ENCODE assay signal across 8 mouse cellular contexts in genomic region chr8:119666219-119666951, GRCm38 (mm10). TPM values are rescaled to one million over a fixed set of nuclear protein-coding genes. Genes with fewer than 3 reads are reported as not detected.
A peak's percentile ranks its signal among the peaks of the same experiment; 100 is the strongest.
DNase-seq lines count a peak whose midpoint lies in the region; ATAC-seq lines count a peak whose summit lies in the region.
"Had no signal": no experiment of that assay in that cellular context is flagged by ENCODE, and none has a peak within 500 bp of the region (broad histone marks: within the 10 kb centered on the region; RNA-seq: fewer than 3 reads in every experiment).

Gene Wfdc1 (plus strand): TSS chr8:119666365.

- no peaks in the 10 kb centered on the region; the same call in 1 of the 2 replicates for H3K27me3 ChIP-seq in heart, embryonic 11.5 days (ENCODE audit: control insufficient read depth, insufficient read depth, low read length)
- no peaks in the 10 kb centered on the region for H3K27me3 ChIP-seq in lung, embryonic 15.5 days

- peaks cover 21% of the 10 kb centered on the region for H3K4me1 ChIP-seq in heart, embryonic 11.5 days (ENCODE audit: control insufficient read depth, insufficient read depth, low read length)
- peaks cover 42% of the 10 kb centered on the region for H3K4me1 ChIP-seq in lung, embryonic 15.5 days

- H3K4me2 ChIP-seq in heart, embryonic 11.5 days, result peak within 1 kb of the TSS; percentile 43
- peak within 1 kb of the TSS; percentile 31; the same call in 1 of the 2 replicates for H3K4me2 ChIP-seq in lung, embryonic 15.5 days

- peak; percentile 67 for DNase-seq in MN1 (ENCODE audit: low spot score)
- peak; percentile 60 for DNase-seq in Muller cell, postnatal 12 days (ENCODE audit: inconsistent ontology term)
- no peak for DNase-seq in layer of hippocampus, adult 18-20 months (ENCODE audit: low spot score in 2 of 2)
- DNase-seq in frontal cortex, postnatal 25 days (ENCODE audit: low spot score in 2 of 2), result no peak
- no peak for DNase-seq in thymus, adult 18-20 months

- no peaks in the 10 kb centered on the region for H3K9me3 ChIP-seq in heart, embryonic 11.5 days (replicated peaks; ENCODE audit: control insufficient read depth, low read length)
- no peaks in the 10 kb centered on the region for H3K9me3 ChIP-seq in lung, embryonic 15.5 days

- H3K4me3 ChIP-seq in heart, embryonic 11.5 days (ENCODE audit: low read depth, low read length), result no peak within 1 kb of the TSS
- no peak within 1 kb of the TSS for H3K4me3 ChIP-seq in lung, embryonic 15.5 days

- H3K9ac ChIP-seq in heart, embryonic 11.5 days (ENCODE audit: low read depth, low read length), result 0 out of 2 replicates have a peak within 1 kb of the TSS, but pooled peaks have one; percentile 18
- H3K9ac ChIP-seq in lung, embryonic 15.5 days, result no peak within 1 kb of the TSS

- 16% methylated on average over 14 of the region's 14 CpGs for WGBS in heart, embryonic 11.5 days (ENCODE audit: insufficient replicate concordance)
- WGBS in lung, embryonic 15.5 days, result 13% methylated on average over 14 of the region's 14 CpGs

- no peak within 1 kb of the TSS for H3K27ac ChIP-seq in heart, embryonic 11.5 days (ENCODE audit: low read depth, low read length)
- H3K27ac ChIP-seq in lung, embryonic 15.5 days, result no peak within 1 kb of the TSS

- H3K36me3 ChIP-seq in heart, embryonic 11.5 days (ENCODE audit: control insufficient read depth, insufficient read depth, low read length), result no peaks in the 10 kb centered on the region
- no peaks in the 10 kb centered on the region for H3K36me3 ChIP-seq in lung, embryonic 15.5 days

- no peak for ATAC-seq in heart, embryonic 11.5 days (replicated peaks; ENCODE audit: insufficient number of reproducible peaks, low FRiP score, low TSS enrichment)
- ATAC-seq in lung, embryonic 15.5 days (ENCODE audit: borderline replicate concordance, extremely low read depth, low FRiP score, low TSS enrichment), result 0 out of 2 replicates have a peak, but pooled peaks have one; percentile 4

RNA-seq across cellular contexts. Expression of gene Wfdc1, which starts in this region (rescaled TPM):
- 2.1 and 2.3 TPM in 2 replicates for polyA plus RNA-seq in heart, embryonic 11.5 days (2014; fragmentation: Nextera tagmentation; extraction: Ambion mirVana)
- 6.3 and 6.6 TPM in 2 replicates for polyA plus RNA-seq in lung, embryonic 15.5 days (2015; fragmentation: Nextera tagmentation; extraction: Ambion mirVana)
- total RNA-seq in layer of hippocampus, adult 18-20 months (2021), result 1 to 10 TPM; 6.8 to 7.7 TPM
- polyA plus RNA-seq: limb, embryonic 11.5 days had no signal

Comparison
In these comparisons a context has a peak if more than half of its experiments do, and no peak if none do; other contexts are left out.
1. DNase-seq: peak in MN1 (single experiment) and Muller cell, postnatal 12 days (single experiment); none in layer of hippocampus, adult 18-20 months (0 of 2), frontal cortex, postnatal 25 days (0 of 2) and thymus, adult 18-20 months (0 of 2).